Mouse (Mus musculus): ENCODE measurements around the gene Rad51b.

DNA sequence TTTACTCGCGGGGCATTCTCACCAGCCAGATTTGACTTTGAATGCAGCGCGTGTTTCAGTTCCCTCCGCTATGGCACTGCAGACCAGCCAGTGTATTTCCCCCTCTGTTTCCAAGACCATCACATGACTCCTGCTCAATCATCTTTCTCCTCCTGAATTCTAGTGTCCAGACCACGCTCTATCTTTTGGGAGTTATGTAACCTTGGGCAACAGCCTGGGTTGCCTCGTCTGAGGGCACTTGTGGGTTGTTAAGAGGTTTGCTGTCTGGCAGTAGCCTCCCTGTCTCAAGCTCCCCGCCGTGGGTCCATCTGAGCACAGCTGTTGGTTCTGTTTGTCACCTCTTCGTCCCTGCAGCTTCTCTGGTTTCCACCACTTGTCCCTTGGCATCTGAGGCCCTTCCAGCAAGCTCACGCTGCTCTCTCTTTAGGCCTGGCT lies 309.1 kb downstream of the Rad51b start:
- TF ChIP-seq CTCF (IDR thresholded peaks at IDR 0.05; ENCODE audit: insufficient read depth, low read length), result no peak
- TF ChIP-seq POLR2A (IDR thresholded peaks at IDR 0.05; ENCODE audit: borderline replicate concordance, extremely low read depth, low read depth, low read length), result no peak
